Mouse (Mus musculus) liver, postnatal 0 days (tissue): ENCODE results near the gene Lenep. TPM values are rescaled to one million over a fixed set of nuclear protein-coding genes. Genes with fewer than 3 reads are reported as not detected.

Source experiments
- ATAC-seq: fragments of 200-750 bp; cut with Nextera tagmentation; 2 replicates; pipeline ENCODE4 v1.8.0; 2017; ENCODE audit warnings: mild to moderate bottlenecking, moderate library complexity
- DNase-seq: peaks from one replicate; pipeline ENCODE4 v3.0.0-alpha.2; 2016
- H3K27ac ChIP-seq: fragments of 300-500 bp; sonication (generic); 2 replicates; pipeline ENCODE4 v1.5.1; 2014; ENCODE audit warnings: antibody characterized with exemption, moderate library complexity, mild to moderate bottlenecking, low read depth
- H3K27me3 ChIP-seq: fragments of 300-500 bp; sonication (generic); 2 replicates; pipeline ENCODE4 v1.6.1; 2014; ENCODE audit warnings: low read length, control low read depth, mixed read lengths; ENCODE audit not compliant: insufficient read depth
- H3K36me3 ChIP-seq: fragments of 300-500 bp; sonication (generic); replicated peaks from 2 replicates; pipeline ENCODE4 v1.6.1; 2014; ENCODE audit warnings: mild to moderate bottlenecking, control low read depth, low read length, moderate library complexity, mixed read lengths; ENCODE audit not compliant: insufficient read depth
- H3K4me1 ChIP-seq: fragments of 300-500 bp; sonication (generic); 2 replicates; pipeline ENCODE4 v1.6.1; 2014; ENCODE audit warnings: antibody characterized with exemption, mild to moderate bottlenecking, control low read depth; ENCODE audit not compliant: insufficient read depth
- H3K4me2 ChIP-seq: fragments of 300-500 bp; sonication (generic); 2 replicates; pipeline ENCODE4 v1.6.1; 2014; ENCODE audit warnings: low read depth, mild to moderate bottlenecking, low read length, moderate library complexity, mixed read lengths
- H3K4me3 ChIP-seq: fragments of 300-500 bp; sonication (generic); 2 replicates; pipeline ENCODE4 v1.5.1; 2014; ENCODE audit warnings: low read depth, low read length
- H3K9ac ChIP-seq: fragments of 300-500 bp; sonication (generic); replicated peaks from 2 replicates; pipeline ENCODE4 v1.6.1; 2014; ENCODE audit warnings: mild to moderate bottlenecking, moderate library complexity
- H3K9me3 ChIP-seq: fragments of 300-500 bp; sonication (generic); 2 replicates; pipeline ENCODE4 v1.6.1; 2016; ENCODE audit warnings: mild to moderate bottlenecking, control low read depth, low read length, mixed read lengths
- CTCF ChIP-seq: sonication (generic); IDR thresholded peaks from 2 replicates; pipeline ENCODE4 v1.5.1; 2016; ENCODE audit warnings: antibody characterized with exemption, low read depth
- EP300 ChIP-seq: IDR thresholded peaks from 2 replicates; pipeline ENCODE4 v1.6.1; 2016; ENCODE audit warnings: antibody characterized with exemption, low read depth, mild to moderate bottlenecking
- WGBS: fragments of 180-500 bp; shearing (Covaris S2); extraction: QIAGEN DNeasy Blood & Tissue Kit; methylation state at CpG from one replicate; pipeline ENCODE4 v1.1.7; 2014; ENCODE audit not compliant: insufficient replicate concordance; 5-methylcytosine and 5-hydroxymethylcytosine counted together
- polyA plus RNA-seq: library from polyadenylated mRNA; unstranded; fragments of >200 nt; fragmentation: Nextera tagmentation; extraction: Ambion mirVana; gene quantifications from 2 replicates; pipeline ENCODE4 v1.2.1, GENCODE M21; 2015

The Lenep gene
- polyA plus RNA-seq, 1 experiment from 2014 or later = not detected

- Histone ChIP-seq H3K9me3 (no peaks in the 10 kb centered on the region), H3K4me3 (no peak overlapping the region), H3K4me2 (no peak overlapping the region), H3K9ac (no peak overlapping the region), H3K4me1 (no peaks in the 10 kb centered on the region), H3K27ac (no peak overlapping the region), H3K36me3 (no peaks in the 10 kb centered on the region), H3K27me3 (no peaks in the 10 kb centered on the region)
- no peak for TF ChIP-seq EP300
- TF ChIP-seq CTCF = no peak
- WGBS = 57% methylated on average over 11 of the region's 11 CpGs
- peak; percentile 17 for DNase-seq
- ATAC-seq = peak; percentile 48
Observed at GRCm38 (mm10) chr3:89367338-89367737, 35.3 kb downstream of the Lenep start.

DNA sequence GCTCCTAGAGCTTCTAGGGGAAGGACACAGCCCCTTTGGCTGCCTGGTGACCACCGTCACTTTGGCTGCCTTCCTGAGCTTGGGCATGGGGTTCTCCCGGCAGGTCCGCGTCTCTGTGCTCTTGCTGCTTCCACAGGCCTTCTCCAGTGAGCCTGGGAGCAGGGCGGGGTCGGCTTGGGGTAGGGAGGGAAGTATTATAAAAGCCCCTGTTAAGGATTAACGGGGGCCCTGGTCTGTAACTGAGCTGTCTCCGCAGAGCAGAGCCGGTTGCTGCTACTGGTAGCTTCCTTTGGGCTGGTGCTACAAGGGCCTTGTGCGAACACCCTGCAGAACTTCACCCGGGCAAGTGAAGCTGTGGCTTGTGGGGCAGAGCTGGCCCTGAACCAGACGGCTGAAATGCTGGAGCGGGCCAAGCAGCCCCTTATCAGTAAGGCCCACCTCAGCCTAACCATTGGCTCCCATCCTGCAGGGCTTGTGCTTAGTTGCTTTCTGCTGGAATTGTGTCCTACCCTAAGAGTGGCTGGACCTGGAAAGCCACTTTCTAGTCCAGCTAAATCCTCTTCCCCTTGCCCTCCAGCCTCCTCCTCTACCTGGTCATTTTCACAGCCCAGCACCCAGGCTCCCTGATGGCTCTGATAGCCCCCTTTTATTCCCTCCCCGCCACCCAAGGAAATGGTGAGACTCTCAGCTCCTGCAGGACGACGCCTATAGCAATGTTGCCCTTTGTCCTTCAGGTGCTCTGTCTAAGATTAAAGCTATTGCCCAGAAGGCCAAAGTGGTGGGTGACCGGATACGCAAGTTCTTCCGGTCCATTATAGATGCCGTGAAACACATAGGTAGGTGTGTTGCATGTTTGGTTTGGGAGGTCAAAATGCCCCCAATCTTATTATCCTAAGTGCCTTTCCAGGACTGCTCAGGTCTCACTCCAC lies 36.8 kb downstream of the Lenep start:
- Histone ChIP-seq H3K36me3 (no peaks in the 10 kb centered on the region), H3K4me3 (no peak overlapping the region), H3K9ac (no peak overlapping the region), H3K27ac (no peak overlapping the region), H3K9me3 (no peaks in the 10 kb centered on the region), H3K4me1 (no peaks in the 10 kb centered on the region), H3K27me3 (no peaks in the 10 kb centered on the region), H3K4me2 (no peak overlapping the region)
- no peak for TF ChIP-seq CTCF
- TF ChIP-seq EP300 = no peak
- ATAC-seq = no peak
- DNase-seq = no peak
- 70% methylated on average over 20 of the region's 20 CpGs for WGBS

GRCm38 (mm10) chr3:89365153-89365485 lies 37.5 kb downstream of the Lenep start, which contains the start of gene Dcst1:
Gene Dcst1, minus strand, starts transcription at chr3:89365253.
- ATAC-seq = no peak
- Histone ChIP-seq H3K4me1 (no peaks in the 10 kb centered on the region), H3K36me3 (no peaks in the 10 kb centered on the region), H3K4me2 (no peak within 1 kb of the TSS), H3K27ac (no peak within 1 kb of the TSS), H3K27me3 (no peaks in the 10 kb centered on the region), H3K4me3 (no peak within 1 kb of the TSS), H3K9ac (no peak within 1 kb of the TSS), H3K9me3 (no peaks in the 10 kb centered on the region)
- no peak for DNase-seq
- WGBS = 70% methylated on average over 11 of the region's 11 CpGs
- no peak for TF ChIP-seq CTCF

GRCm38 (mm10) chr3:89364631-89365030 lies 38.0 kb downstream of the Lenep start:
- no peaks in the 10 kb centered on the region for H3K4me1 ChIP-seq
- H3K27me3 ChIP-seq = no peaks in the 10 kb centered on the region
- ATAC-seq (no peak), DNase-seq (no peak)
- H3K27ac ChIP-seq = no peak overlapping the region
- no peaks in the 10 kb centered on the region for H3K9me3 ChIP-seq
- TF ChIP-seq EP300 (no peak), CTCF (no peak)
- 74% methylated on average over 8 of the region's 8 CpGs for WGBS
- no peak overlapping the region for H3K4me2 ChIP-seq
- no peak overlapping the region for H3K9ac ChIP-seq
- no peak overlapping the region for H3K4me3 ChIP-seq
- H3K36me3 ChIP-seq = no peaks in the 10 kb centered on the region

DNA sequence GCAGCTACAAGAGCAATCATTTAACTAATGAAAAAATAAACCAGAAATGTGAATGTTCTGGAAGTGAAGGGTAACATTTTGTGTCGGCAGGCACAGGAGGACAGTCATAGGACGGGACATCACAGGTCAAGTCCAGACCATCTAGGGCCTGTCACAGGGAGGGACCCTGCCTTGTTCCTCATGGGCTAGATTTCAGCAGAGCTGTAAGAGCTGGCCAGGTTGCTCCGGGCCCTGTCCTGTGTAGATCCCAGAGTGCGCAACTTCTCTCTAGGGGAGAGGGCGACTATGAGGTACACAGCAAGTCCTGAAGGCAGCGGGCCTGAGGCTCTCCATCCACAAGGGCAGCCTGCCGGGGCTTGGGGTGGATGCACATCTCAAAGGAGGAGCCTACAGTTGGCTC lies 40.9 kb downstream of the Lenep start, which contains the start of gene Dcst2:
Dcst2 (plus strand) TSS at position 301 of the 400 bp plus-strand sequence.
- H3K9ac ChIP-seq = no peak within 1 kb of the TSS
- no peaks in the 10 kb centered on the region for H3K9me3 ChIP-seq
- TF ChIP-seq EP300 (no peak), CTCF (no peak)
- no peak within 1 kb of the TSS for H3K4me2 ChIP-seq
- H3K27ac ChIP-seq = no peak within 1 kb of the TSS
- DNase-seq (no peak), ATAC-seq (no peak)
- no peaks in the 10 kb centered on the region for H3K27me3 ChIP-seq
- H3K4me1 ChIP-seq = no peaks in the 10 kb centered on the region
- no peak within 1 kb of the TSS for H3K4me3 ChIP-seq
- no peaks in the 10 kb centered on the region for H3K36me3 ChIP-seq
- 80% methylated on average over 7 of the region's 7 CpGs for WGBS

DNA sequence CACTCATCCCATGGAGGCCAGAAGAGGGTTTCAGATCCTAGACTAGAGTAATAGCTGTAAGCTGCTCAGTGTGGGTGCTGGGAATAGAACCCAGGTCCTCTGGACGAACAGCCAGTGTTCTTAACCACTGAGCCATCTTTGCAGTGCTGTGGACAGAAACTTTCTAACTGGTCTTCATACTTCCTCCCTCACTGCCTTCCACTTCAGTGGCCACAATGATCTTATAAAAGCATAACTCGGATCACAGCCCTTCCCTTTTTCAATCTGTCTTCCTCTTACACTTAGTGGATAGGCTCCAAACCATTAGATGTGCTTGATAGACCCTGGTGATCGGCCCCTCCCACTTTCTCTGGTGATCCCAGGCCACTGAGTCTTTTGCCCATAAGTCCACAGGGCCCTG lies 42.4 kb downstream of the Lenep start:
- H3K27me3 ChIP-seq = no peaks in the 10 kb centered on the region
- WGBS = 42% methylated on average over 3 of the region's 3 CpGs
- no peak overlapping the region for H3K9ac ChIP-seq
- no peak for ATAC-seq
- TF ChIP-seq CTCF (no peak), EP300 (no peak)
- no peak overlapping the region for H3K4me3 ChIP-seq
- H3K4me2 ChIP-seq = no peak overlapping the region
- H3K9me3 ChIP-seq = no peaks in the 10 kb centered on the region
- DNase-seq = no peak
- no peaks in the 10 kb centered on the region for H3K36me3 ChIP-seq
- H3K27ac ChIP-seq = no peak overlapping the region
- H3K4me1 ChIP-seq = no peaks in the 10 kb centered on the region
